Mouse (Mus musculus) neural tube, embryonic 14.5 days (tissue): Measurements from ENCODE around the gene Epha5. TPM values are rescaled to one million over a fixed set of nuclear protein-coding genes. Genes with fewer than 3 reads are reported as not detected.

Source experiments
- ATAC-seq: fragments of 200-750 bp; cut with Nextera tagmentation; 2 replicates; pipeline ENCODE4 v1.8.0; 2017; ENCODE audit warnings: low read depth, mild to moderate bottlenecking, moderate TSS enrichment, moderate library complexity
- H3K27ac ChIP-seq: fragments of 300-500 bp; sonication (generic); 2 replicates; pipeline ENCODE4 v1.5.1; 2014; ENCODE audit warnings: low read depth, mild to moderate bottlenecking, control low read depth, low read length, moderate library complexity, mixed read lengths
- H3K27me3 ChIP-seq: fragments of 300-500 bp; sonication (generic); 2 replicates; pipeline ENCODE4 v1.6.1; 2014; ENCODE audit warnings: low read length; ENCODE audit not compliant: control insufficient read depth, insufficient read depth
- H3K36me3 ChIP-seq: fragments of 300-500 bp; sonication (generic); 2 replicates; pipeline ENCODE4 v1.6.1; 2014; ENCODE audit warnings: low read length, mixed read lengths; ENCODE audit not compliant: control insufficient read depth, insufficient read depth
- H3K4me1 ChIP-seq: fragments of 300-500 bp; sonication (generic); 2 replicates; pipeline ENCODE4 v1.6.1; 2014; ENCODE audit warnings: low read length; ENCODE audit not compliant: control insufficient read depth, insufficient read depth
- H3K4me2 ChIP-seq: fragments of 300-500 bp; sonication (generic); 2 replicates; pipeline ENCODE4 v1.6.1; 2014; ENCODE audit warnings: mild to moderate bottlenecking, low read depth, low read length, control low read depth
- H3K4me3 ChIP-seq: fragments of 300-500 bp; sonication (generic); 2 replicates; pipeline ENCODE4 v1.5.1; 2014; ENCODE audit warnings: low read depth, low read length, control low read depth, mixed read lengths
- H3K9ac ChIP-seq: fragments of 300-500 bp; sonication (generic); replicated peaks from 2 replicates; pipeline ENCODE4 v1.6.1; 2014; ENCODE audit warnings: low read depth, mild to moderate bottlenecking, control low read depth, low read length, mixed read lengths
- H3K9me3 ChIP-seq: fragments of 300-500 bp; sonication (generic); 2 replicates; pipeline ENCODE4 v1.6.1; 2016; ENCODE audit warnings: low read length; ENCODE audit not compliant: control insufficient read depth
- WGBS: fragments of 180-500 bp; shearing (Covaris S2); extraction: QIAGEN DNeasy Blood & Tissue Kit; methylation state at CpG from one replicate; pipeline ENCODE4 v1.1.7; 2014; 5-methylcytosine and 5-hydroxymethylcytosine counted together
- polyA plus RNA-seq: library from polyadenylated mRNA; unstranded; fragments of >200 nt; fragmentation: Nextera tagmentation; extraction: Ambion mirVana; gene quantifications from 2 replicates; pipeline ENCODE4 v1.2.1, GENCODE M21; 2014

Epha5 gene
- polyA plus RNA-seq: 66.4 and 66.8 TPM in 2 replicates

DNA sequence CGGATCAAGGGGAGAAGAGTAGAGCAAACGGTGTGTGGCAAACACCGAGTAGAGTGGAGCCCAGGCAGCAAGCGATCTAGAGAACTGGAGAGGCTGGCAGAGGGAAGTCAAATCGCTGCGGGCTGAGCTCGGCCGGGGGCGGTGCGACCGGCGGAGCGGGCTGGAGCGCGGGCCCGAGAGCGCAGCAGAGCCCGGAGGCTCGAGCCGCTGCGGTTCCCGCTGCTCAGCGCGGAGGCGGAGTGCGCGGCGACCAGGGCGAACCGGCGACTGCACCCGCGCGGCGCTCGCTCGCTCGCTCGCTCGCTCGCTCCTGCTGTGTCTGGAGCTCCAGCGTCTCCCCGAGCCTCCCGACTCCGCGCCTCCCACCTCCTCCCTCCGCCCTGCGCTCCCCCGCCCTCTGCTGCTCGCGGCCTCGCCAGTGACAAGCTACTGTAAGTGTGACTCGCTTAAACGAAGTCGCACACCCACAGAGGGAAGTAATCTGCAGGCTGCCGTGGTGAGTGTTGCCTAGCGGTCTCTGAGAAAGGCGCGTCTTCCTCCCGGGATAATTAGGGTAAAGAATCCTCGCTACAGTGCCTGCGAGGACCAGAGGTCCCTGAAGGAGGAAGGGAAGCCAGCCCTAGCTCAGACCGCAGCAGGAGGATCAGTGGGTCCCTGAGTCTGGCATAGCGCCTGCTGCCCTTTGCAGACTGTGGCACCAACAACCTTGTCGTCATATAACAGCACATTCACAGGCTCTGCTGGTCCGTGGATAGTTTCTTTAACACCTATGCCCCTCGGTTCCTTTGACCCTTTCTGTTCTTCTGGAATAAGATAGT lies at the start of gene Epha5:
Gene Epha5 (minus strand): TSS at position 321 of the 818 bp plus-strand sequence.
- Histone ChIP-seq H3K4me1 (peaks cover 5% of the 10 kb centered on the region; the same call in 1 of the 2 replicates), H3K9me3 (no peaks in the 10 kb centered on the region), H3K27ac (peak within 1 kb of the TSS; percentile 85), H3K36me3 (no peaks in the 10 kb centered on the region), H3K4me3 (peak within 1 kb of the TSS; percentile 61), H3K27me3 (no peaks in the 10 kb centered on the region), H3K4me2 (peak within 1 kb of the TSS; percentile 81), H3K9ac (peak within 1 kb of the TSS; percentile 72)
- ATAC-seq: peak; percentile 95
- WGBS: 1% methylated on average over 64 of the region's 67 CpGs

DNA sequence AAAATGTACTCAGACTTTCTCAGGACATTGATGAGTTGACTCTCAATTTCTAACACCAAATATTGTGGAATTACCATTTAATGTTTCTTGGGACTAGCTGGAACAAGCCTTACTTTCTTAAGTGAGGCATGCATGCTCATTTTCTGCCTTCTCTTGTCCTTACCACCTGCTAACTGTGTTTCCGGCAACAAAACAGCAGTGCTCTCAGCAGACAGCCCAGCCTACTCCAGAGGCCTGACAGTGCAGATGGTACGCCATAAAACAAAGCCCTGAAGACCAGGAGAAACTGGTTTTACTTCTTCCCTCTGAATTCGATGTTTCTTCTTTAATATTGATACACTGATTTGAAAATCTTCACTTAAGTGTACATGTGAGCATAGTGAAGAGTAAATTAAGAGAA lies 39.0 kb upstream of the Epha5 start:
- H3K9ac ChIP-seq: no peak overlapping the region
- WGBS: 17% methylated on average over 3 of the region's 3 CpGs

DNA sequence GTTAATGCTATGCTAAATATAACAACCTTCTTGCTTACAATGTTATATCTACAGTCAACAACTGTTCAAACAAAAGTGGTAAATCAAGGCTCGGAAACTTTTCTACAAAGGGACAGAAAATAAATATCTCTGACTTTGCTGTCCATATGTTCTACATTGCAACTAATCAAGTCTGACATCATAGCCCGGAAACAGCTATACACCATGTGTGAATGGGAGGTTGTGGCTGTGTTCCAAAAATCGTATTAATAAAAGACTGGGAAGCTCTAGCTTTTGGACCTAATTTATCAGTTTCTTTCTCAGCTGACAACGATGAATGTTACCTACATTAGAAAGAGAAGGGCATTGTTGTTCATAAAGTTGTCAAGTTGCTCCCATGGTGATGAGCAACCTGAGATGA lies 37.5 kb upstream of the Epha5 start:
- no peak for ATAC-seq
- H3K4me2 ChIP-seq: no peak overlapping the region
- H3K27ac ChIP-seq: no peak overlapping the region
- no peaks in the 10 kb centered on the region for H3K36me3 ChIP-seq
- H3K9ac ChIP-seq: no peak overlapping the region
- 64% methylated on average over 4 of the region's 4 CpGs for WGBS
- H3K4me3 ChIP-seq: no peak overlapping the region
- H3K4me1 ChIP-seq: no peaks in the 10 kb centered on the region
- H3K27me3 ChIP-seq: no peaks in the 10 kb centered on the region
- H3K9me3 ChIP-seq: no peaks in the 10 kb centered on the region

More for the DNA sequence above, 39.0 kb upstream of the Epha5 start:
- Histone ChIP-seq H3K4me3 (no peak overlapping the region), H3K9me3 (no peaks in the 10 kb centered on the region), H3K27me3 (no peaks in the 10 kb centered on the region), H3K36me3 (no peaks in the 10 kb centered on the region), H3K4me2 (no peak overlapping the region), H3K4me1 (no peaks in the 10 kb centered on the region), H3K27ac (no peak overlapping the region)
- no peak for ATAC-seq

DNA sequence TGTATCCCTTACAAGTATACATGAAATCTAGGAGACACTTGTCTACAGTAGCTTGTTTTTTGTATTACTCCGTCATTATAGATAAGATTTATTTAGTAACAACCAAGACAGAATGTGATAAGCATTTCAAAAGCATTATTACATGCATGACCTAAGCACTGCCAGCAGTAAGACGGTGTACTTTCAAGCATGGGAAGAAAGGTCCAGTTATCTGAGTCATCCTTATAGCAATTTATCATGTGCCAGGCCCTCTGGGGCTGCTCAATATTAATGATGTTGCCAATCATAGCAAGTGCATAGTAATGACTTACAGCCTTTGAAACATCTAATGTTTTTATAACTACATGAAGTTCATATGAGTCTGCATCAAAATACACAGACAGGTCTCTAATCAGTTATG lies 36.7 kb upstream of the Epha5 start:
- Histone ChIP-seq H3K27me3 (no peaks in the 10 kb centered on the region), H3K4me1 (no peaks in the 10 kb centered on the region), H3K4me3 (no peak overlapping the region), H3K4me2 (no peak overlapping the region), H3K9me3 (no peaks in the 10 kb centered on the region), H3K36me3 (no peaks in the 10 kb centered on the region), H3K9ac (no peak overlapping the region), H3K27ac (no peak overlapping the region)
- WGBS: 56% methylated on average over 2 of the region's 2 CpGs
- no peak for ATAC-seq

DNA sequence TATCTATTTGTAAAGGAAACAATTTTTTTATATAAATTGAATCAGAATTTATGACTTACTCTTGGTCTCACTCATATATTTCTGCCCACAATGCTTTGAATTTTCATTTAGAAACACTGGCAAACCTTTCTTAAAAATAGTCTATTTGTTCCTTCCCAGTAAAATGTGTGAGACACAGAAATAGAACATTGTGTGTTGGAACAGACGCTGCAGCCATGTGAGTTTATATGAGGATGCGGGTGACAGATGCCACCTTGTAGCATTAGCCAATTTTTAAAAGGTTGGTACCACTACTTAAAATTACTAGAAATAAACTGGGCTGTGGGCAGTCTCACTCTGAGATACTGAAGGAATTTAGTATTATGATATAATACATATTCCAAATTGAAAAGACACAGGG lies 23.1 kb upstream of the Epha5 start:
- no peak overlapping the region for H3K27ac ChIP-seq
- 92% methylated on average over 2 of the region's 2 CpGs for WGBS
- no peak for ATAC-seq
- H3K9me3 ChIP-seq: no peaks in the 10 kb centered on the region
- H3K27me3 ChIP-seq: no peaks in the 10 kb centered on the region
- H3K4me2 ChIP-seq: no peak overlapping the region
- no peak overlapping the region for H3K9ac ChIP-seq
- no peaks in the 10 kb centered on the region for H3K36me3 ChIP-seq
- H3K4me3 ChIP-seq: no peak overlapping the region
- no peaks in the 10 kb centered on the region for H3K4me1 ChIP-seq

DNA sequence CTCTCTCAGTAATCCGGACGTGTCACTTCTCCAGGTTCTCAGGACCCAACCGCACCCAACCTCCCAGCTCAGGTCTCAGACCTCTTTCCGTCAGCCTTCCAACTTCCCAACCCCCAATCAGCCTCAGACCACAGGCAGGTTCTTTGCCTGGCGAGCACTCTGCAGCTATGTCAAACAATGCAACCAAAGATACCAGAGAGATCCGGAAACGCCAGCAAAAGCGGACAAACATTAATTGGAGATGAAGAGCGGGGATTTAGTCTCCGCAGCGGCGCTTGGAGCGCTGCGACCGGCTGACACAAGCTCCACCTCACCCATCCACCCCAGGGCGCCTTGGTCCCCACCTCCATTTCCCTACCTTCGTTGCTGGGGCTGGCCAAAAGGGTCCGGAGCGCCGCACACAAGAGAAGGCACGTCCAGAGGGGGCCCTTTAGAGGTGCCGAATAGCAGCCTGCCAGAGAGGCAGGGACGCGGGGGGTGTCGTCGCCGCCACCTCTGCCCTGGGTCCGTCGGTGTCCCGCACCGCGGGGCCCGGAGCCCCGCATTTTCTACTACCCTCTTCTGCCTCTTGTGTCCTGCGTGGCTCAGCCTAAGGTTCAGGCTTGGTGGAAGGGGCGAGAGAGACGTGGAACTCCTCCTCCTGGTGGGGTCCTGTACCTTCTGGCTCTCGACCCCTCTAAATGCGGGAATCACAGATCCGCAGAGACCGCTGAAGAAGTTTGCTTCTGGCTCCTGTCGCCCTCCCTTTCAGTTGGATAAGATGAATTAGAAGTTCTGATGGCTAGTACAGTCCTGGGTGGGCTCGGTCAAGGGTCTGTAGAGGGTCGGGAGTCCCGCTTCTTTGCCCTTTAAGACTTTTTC lies 991 bp downstream of the Epha5 start:
- no peaks in the 10 kb centered on the region for H3K36me3 ChIP-seq
- H3K4me3 ChIP-seq: peak overlapping the region; percentile 61
- H3K4me1 ChIP-seq: peaks cover 5% of the 10 kb centered on the region; the same call in 1 of the 2 replicates
- no peaks in the 10 kb centered on the region for H3K9me3 ChIP-seq
- H3K27me3 ChIP-seq: no peaks in the 10 kb centered on the region
- under 1% methylated on average over 45 of the region's 45 CpGs for WGBS
- peak overlapping the region; percentile 72 for H3K9ac ChIP-seq
- H3K27ac ChIP-seq: peak overlapping the region; percentile 85
- H3K4me2 ChIP-seq: peak overlapping the region; percentile 81
- peak; percentile 10; the same call in 1 of the 2 replicates for ATAC-seq

DNA sequence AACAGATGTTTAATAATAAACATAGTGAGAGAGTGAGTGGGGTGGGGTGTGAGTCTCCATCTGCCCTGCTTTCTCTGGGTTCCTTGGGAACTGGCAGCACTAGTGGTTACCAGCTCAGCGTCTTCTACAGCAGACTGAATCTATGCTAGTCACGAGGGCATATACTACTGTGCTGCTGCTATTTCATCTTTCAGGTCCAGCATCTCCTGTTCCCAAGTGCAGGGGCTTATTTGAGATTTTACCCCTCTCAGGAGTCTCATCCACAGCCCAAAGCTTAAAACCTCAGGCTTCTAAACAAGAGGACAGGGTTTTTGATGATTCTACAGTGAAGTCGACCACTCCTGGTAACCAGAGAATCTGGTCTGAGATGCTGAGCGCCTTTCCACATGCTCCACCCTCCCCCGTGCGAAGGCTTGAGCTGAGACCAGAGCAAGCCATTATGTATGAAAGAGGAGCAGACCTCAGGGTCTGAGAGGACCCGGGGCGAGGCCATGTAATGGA lies 2.2 kb downstream of the Epha5 start:
- no peaks in the 10 kb centered on the region for H3K9me3 ChIP-seq
- no peaks in the 10 kb centered on the region for H3K36me3 ChIP-seq
- ATAC-seq: no peak
- H3K4me3 ChIP-seq: peak overlapping the region; percentile 61
- H3K4me1 ChIP-seq: peaks cover 5% of the 10 kb centered on the region; the same call in 1 of the 2 replicates
- H3K4me2 ChIP-seq: peak overlapping the region; percentile 81
- under 1% methylated on average over 8 of the region's 8 CpGs for WGBS
- H3K27ac ChIP-seq: peak overlapping the region; percentile 18; the same call in 1 of the 2 replicates
- H3K9ac ChIP-seq: peak overlapping the region; percentile 72
- no peaks in the 10 kb centered on the region for H3K27me3 ChIP-seq

DNA sequence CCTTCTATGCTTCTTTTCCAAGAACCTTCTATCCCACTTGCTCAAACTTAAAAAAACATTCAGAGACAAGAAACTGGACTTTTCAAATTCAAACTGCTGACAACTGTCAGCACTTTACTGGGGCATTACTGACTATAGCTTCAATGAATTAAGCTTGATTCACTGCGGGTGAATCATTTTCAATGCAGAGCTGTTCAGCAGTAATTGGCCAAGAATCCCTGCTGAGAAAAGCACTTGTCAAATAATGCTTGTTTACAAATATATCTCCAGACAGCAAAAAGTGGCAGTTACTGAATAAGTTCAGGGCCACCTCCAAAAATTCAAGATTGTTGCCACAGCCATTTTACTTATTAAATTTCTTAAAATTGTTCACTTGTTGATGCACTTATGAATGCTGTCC lies 4.2 kb downstream of the Epha5 start:
- Histone ChIP-seq H3K4me1 (peaks cover 5% of the 10 kb centered on the region; the same call in 1 of the 2 replicates), H3K4me2 (peak overlapping the region; percentile 34), H3K4me3 (peak overlapping the region; percentile 12; the same call in 1 of the 2 replicates), H3K27ac (no peak overlapping the region), H3K27me3 (peaks cover 3% of the 10 kb centered on the region; the same call in 1 of the 2 replicates), H3K36me3 (no peaks in the 10 kb centered on the region), H3K9ac (no peak overlapping the region; the same call in 1 of the 2 replicates), H3K9me3 (no peaks in the 10 kb centered on the region)
- 4% methylated on average over 1 of the region's 1 CpGs for WGBS
- no peak for ATAC-seq
